Mouse (Mus musculus): ENCODE data around the gene Spon1. TPM values are rescaled to one million over a fixed set of nuclear protein-coding genes. Genes with fewer than 3 reads are reported as not detected.
A peak's percentile ranks its signal among the peaks of the same experiment; 100 is the strongest.

The Spon1 gene
- polyA plus RNA-seq, 1 experiment from 2014 or later, result 64.3 TPM

- Histone ChIP-seq H3K4me2 (ENCODE audit: low read length) (no peak overlapping the region), H3K9ac (ENCODE audit: low read depth, low read length) (no peak overlapping the region), H3K27me3 (replicated peaks; ENCODE audit: control insufficient read depth, insufficient read depth, low read length) (no peaks in the 10 kb centered on the region), H3K4me3 (ENCODE audit: low read length) (no peak overlapping the region), H3K9me3 (ENCODE audit: control insufficient read depth, low read length) (no peaks in the 10 kb centered on the region), H3K4me1 (ENCODE audit: control insufficient read depth, insufficient read depth, low read depth, low read length) (peaks cover 6% of the 10 kb centered on the region), H3K27ac (ENCODE audit: low read depth, low read length) (no peak overlapping the region), H3K36me3 (ENCODE audit: control insufficient read depth, insufficient read depth, low read length) (no peaks in the 10 kb centered on the region)
- ATAC-seq, result no peak
Measured at GRCm38 (mm10) chr7:113898388-113898787, 132.6 kb downstream of the Spon1 start.

GRCm38 (mm10) chr7:113901511-113901910 lies 135.7 kb downstream of the Spon1 start:
- 0 out of 2 replicates have a peak, but pooled peaks have one; percentile 9 for ATAC-seq
- H3K9ac ChIP-seq (ENCODE audit: low read depth, low read length), result no peak overlapping the region
- no peak overlapping the region for H3K4me2 ChIP-seq (ENCODE audit: low read length)
- 63% methylated on average over 2 of the region's 2 CpGs for WGBS
- no peaks in the 10 kb centered on the region for H3K9me3 ChIP-seq (ENCODE audit: control insufficient read depth, low read length)
- no peak overlapping the region for H3K4me3 ChIP-seq (ENCODE audit: low read length)
- peaks cover 6% of the 10 kb centered on the region for H3K4me1 ChIP-seq (ENCODE audit: control insufficient read depth, insufficient read depth, low read depth, low read length)
- no peak overlapping the region; the same call in 1 of the 2 replicates for H3K27ac ChIP-seq (ENCODE audit: low read depth, low read length)
- H3K36me3 ChIP-seq (ENCODE audit: control insufficient read depth, insufficient read depth, low read length), result no peaks in the 10 kb centered on the region
- H3K27me3 ChIP-seq (replicated peaks; ENCODE audit: control insufficient read depth, insufficient read depth, low read length), result no peaks in the 10 kb centered on the region

- H3K4me3 ChIP-seq (ENCODE audit: low read length), result no peak overlapping the region
- H3K4me2 ChIP-seq (ENCODE audit: low read length), result peak overlapping the region; percentile 37
- peak overlapping the region; percentile 60 for H3K27ac ChIP-seq (ENCODE audit: low read depth, low read length)
- H3K9ac ChIP-seq (ENCODE audit: low read depth, low read length), result no peak overlapping the region; the same call in 1 of the 2 replicates
- H3K4me1 ChIP-seq (ENCODE audit: control insufficient read depth, insufficient read depth, low read depth, low read length), result peaks cover 6% of the 10 kb centered on the region
- no peaks in the 10 kb centered on the region for H3K36me3 ChIP-seq (ENCODE audit: control insufficient read depth, insufficient read depth, low read length)
- peak; percentile 65; the same call in 1 of the 2 replicates for ATAC-seq
- WGBS, result 23% methylated on average over 10 of the region's 10 CpGs
- H3K9me3 ChIP-seq (ENCODE audit: control insufficient read depth, low read length), result no peaks in the 10 kb centered on the region
- H3K27me3 ChIP-seq (replicated peaks; ENCODE audit: control insufficient read depth, insufficient read depth, low read length), result no peaks in the 10 kb centered on the region
Measured at GRCm38 (mm10) chr7:113901941-113902515, 136.2 kb downstream of the Spon1 start.

GRCm38 (mm10) chr7:113903127-113903827 lies 137.5 kb downstream of the Spon1 start:
- Histone ChIP-seq H3K9me3 (ENCODE audit: control insufficient read depth, low read length) (no peaks in the 10 kb centered on the region), H3K36me3 (ENCODE audit: control insufficient read depth, insufficient read depth, low read length) (no peaks in the 10 kb centered on the region), H3K9ac (ENCODE audit: low read depth, low read length) (no peak overlapping the region), H3K4me1 (ENCODE audit: control insufficient read depth, insufficient read depth, low read depth, low read length) (peaks cover 6% of the 10 kb centered on the region), H3K27me3 (replicated peaks; ENCODE audit: control insufficient read depth, insufficient read depth, low read length) (no peaks in the 10 kb centered on the region), H3K27ac (ENCODE audit: low read depth, low read length) (no peak overlapping the region), H3K4me3 (ENCODE audit: low read length) (no peak overlapping the region), H3K4me2 (ENCODE audit: low read length) (no peak overlapping the region)
- WGBS, result 89% methylated on average over 3 of the region's 3 CpGs
- no peak for ATAC-seq

- Histone ChIP-seq H3K4me1 (ENCODE audit: control insufficient read depth, insufficient read depth, low read depth, low read length) (peaks cover 8% of the 10 kb centered on the region), H3K4me3 (ENCODE audit: low read length) (no peak overlapping the region), H3K27me3 (replicated peaks; ENCODE audit: control insufficient read depth, insufficient read depth, low read length) (no peaks in the 10 kb centered on the region), H3K9me3 (ENCODE audit: control insufficient read depth, low read length) (no peaks in the 10 kb centered on the region), H3K4me2 (ENCODE audit: low read length) (no peak overlapping the region), H3K36me3 (ENCODE audit: control insufficient read depth, insufficient read depth, low read length) (no peaks in the 10 kb centered on the region), H3K9ac (ENCODE audit: low read depth, low read length) (no peak overlapping the region), H3K27ac (ENCODE audit: low read depth, low read length) (no peak overlapping the region)
- ATAC-seq, result no peak
- WGBS, result 79% methylated on average over 5 of the region's 5 CpGs
Measured at GRCm38 (mm10) chr7:113903939-113904338, 138.1 kb downstream of the Spon1 start.

- WGBS, result 64% methylated on average over 7 of the region's 7 CpGs
- Histone ChIP-seq H3K36me3 (ENCODE audit: control insufficient read depth, insufficient read depth, low read length) (no peaks in the 10 kb centered on the region), H3K4me1 (ENCODE audit: control insufficient read depth, insufficient read depth, low read depth, low read length) (peaks cover 11% of the 10 kb centered on the region), H3K27ac (ENCODE audit: low read depth, low read length) (no peak overlapping the region), H3K9me3 (ENCODE audit: control insufficient read depth, low read length) (no peaks in the 10 kb centered on the region), H3K27me3 (replicated peaks; ENCODE audit: control insufficient read depth, insufficient read depth, low read length) (no peaks in the 10 kb centered on the region), H3K9ac (ENCODE audit: low read depth, low read length) (no peak overlapping the region), H3K4me2 (ENCODE audit: low read length) (no peak overlapping the region), H3K4me3 (ENCODE audit: low read length) (no peak overlapping the region)
- ATAC-seq, result no peak
Measured at GRCm38 (mm10) chr7:113904348-113904895, 138.6 kb downstream of the Spon1 start.

- ATAC-seq, result peak; percentile 40; the same call in 1 of the 2 replicates
- no peaks in the 10 kb centered on the region for H3K36me3 ChIP-seq (ENCODE audit: control insufficient read depth, insufficient read depth, low read length)
- no peaks in the 10 kb centered on the region for H3K27me3 ChIP-seq (replicated peaks; ENCODE audit: control insufficient read depth, insufficient read depth, low read length)
- H3K9me3 ChIP-seq (ENCODE audit: control insufficient read depth, low read length), result no peaks in the 10 kb centered on the region
- H3K4me2 ChIP-seq (ENCODE audit: low read length), result no peak overlapping the region
- no peak overlapping the region for H3K27ac ChIP-seq (ENCODE audit: low read depth, low read length)
- peaks cover 10% of the 10 kb centered on the region; the same call in 1 of the 2 replicates for H3K4me1 ChIP-seq (ENCODE audit: control insufficient read depth, insufficient read depth, low read depth, low read length)
- 30% methylated on average over 12 of the region's 12 CpGs for WGBS
- no peak overlapping the region for H3K4me3 ChIP-seq (ENCODE audit: low read length)
- no peak overlapping the region for H3K9ac ChIP-seq (ENCODE audit: low read depth, low read length)
Measured at GRCm38 (mm10) chr7:113909161-113909825, 143.5 kb downstream of the Spon1 start.

GRCm38 (mm10) chr7:113910856-113911255 lies 145.1 kb downstream of the Spon1 start:
- Histone ChIP-seq H3K4me2 (ENCODE audit: low read length) (no peak overlapping the region), H3K27me3 (replicated peaks; ENCODE audit: control insufficient read depth, insufficient read depth, low read length) (no peaks in the 10 kb centered on the region), H3K27ac (ENCODE audit: low read depth, low read length) (no peak overlapping the region), H3K36me3 (ENCODE audit: control insufficient read depth, insufficient read depth, low read length) (no peaks in the 10 kb centered on the region), H3K4me3 (ENCODE audit: low read length) (no peak overlapping the region), H3K4me1 (ENCODE audit: control insufficient read depth, insufficient read depth, low read depth, low read length) (peaks cover 10% of the 10 kb centered on the region; the same call in 1 of the 2 replicates), H3K9ac (ENCODE audit: low read depth, low read length) (no peak overlapping the region), H3K9me3 (ENCODE audit: control insufficient read depth, low read length) (no peaks in the 10 kb centered on the region)
- 87% methylated on average over 7 of the region's 7 CpGs for WGBS
- no peak for ATAC-seq

GRCm38 (mm10) chr7:113915936-113916335 lies 150.1 kb downstream of the Spon1 start:
- Histone ChIP-seq H3K9ac (ENCODE audit: low read depth, low read length) (no peak overlapping the region), H3K9me3 (ENCODE audit: control insufficient read depth, low read length) (peaks cover 2% of the 10 kb centered on the region), H3K36me3 (ENCODE audit: control insufficient read depth, insufficient read depth, low read length) (no peaks in the 10 kb centered on the region), H3K4me1 (ENCODE audit: control insufficient read depth, insufficient read depth, low read depth, low read length) (no peaks in the 10 kb centered on the region; the same call in 1 of the 2 replicates), H3K27ac (ENCODE audit: low read depth, low read length) (no peak overlapping the region), H3K27me3 (replicated peaks; ENCODE audit: control insufficient read depth, insufficient read depth, low read length) (no peaks in the 10 kb centered on the region), H3K4me2 (ENCODE audit: low read length) (no peak overlapping the region), H3K4me3 (ENCODE audit: low read length) (no peak overlapping the region)
- ATAC-seq, result no peak
- WGBS, result 77% methylated on average over 4 of the region's 4 CpGs

Data from hindbrain, embryonic 16.5 days (tissue).